Mouse (Mus musculus): ENCODE measurements around the gene Mcam. TPM values are rescaled to one million over a fixed set of nuclear protein-coding genes. Genes with fewer than 3 reads are reported as not detected.

The Mcam gene
- total and polyA plus RNA-seq, 3 experiments = 0.15 to 0.88 TPM; not detected in 1

GRCm38 (mm10) chr9:44094737-44095136 lies 39.5 kb upstream of the Mcam start:
- Histone ChIP-seq H3K9me3 (replicated peaks; ENCODE audit: insufficient read depth, low read length) (no peaks in the 10 kb centered on the region), H3K4me1 (ENCODE audit: control insufficient read depth in 1 of 2, insufficient read depth in 2 of 2, low read length in 2 of 2) (peaks cover 3 to 12% of the 10 kb centered on the region in 2 experiments), H3K36me3 (ENCODE audit: control insufficient read depth in 1 of 2, insufficient read depth in 2 of 2, low read length in 2 of 2) (peaks cover 0 to 10% of the 10 kb centered on the region in 2 experiments; a peak in 2 of 4 replicates), H3K4me3 (ENCODE audit: control insufficient read depth in 1 of 2, insufficient read depth in 1 of 2, low read depth in 2 of 2, low read length in 2 of 2) (no peak overlapping the region), H3K27ac (ENCODE audit: control insufficient read depth, low read depth, low read length) (no peak overlapping the region), H3K9ac (ENCODE audit: control insufficient read depth, low read depth, low read length, poor library complexity, severe bottlenecking) (no peak overlapping the region), H3K79me2 (ENCODE audit: control insufficient read depth, insufficient read depth, low read length, poor library complexity) (no peaks in the 10 kb centered on the region), H3K27me3 (ENCODE audit: control insufficient read depth in 1 of 2, insufficient read depth in 2 of 2, low read length in 2 of 2) (no peaks in the 10 kb centered on the region)
- peak; percentile 65 for DNase-seq (ENCODE audit: low read depth, low spot score)
- no peak for TF ChIP-seq HCFC1 (IDR thresholded peaks at IDR 0.05; ENCODE audit: low read depth, low read length)
- TF ChIP-seq TBP (IDR thresholded peaks at IDR 0.05; ENCODE audit: low read depth, low read length) = no peak
- TF ChIP-seq POLR2A (IDR thresholded peaks at IDR 0.05; ENCODE audit: control insufficient read depth in 1 of 2, insufficient read depth in 1 of 2, low read depth in 1 of 2, low read length in 2 of 2, poor library complexity in 1 of 2) = no peak
- peak; percentile 55 for TF ChIP-seq ETS1 (IDR thresholded peaks at IDR 0.05; ENCODE audit: low read depth, low read length)
- TF ChIP-seq EP300 (IDR thresholded peaks at IDR 0.05; ENCODE audit: low read depth in 1 of 2, low read length in 2 of 2) = peak; percentile 50 to 65; a peak in 3 of 4 replicates
- TF ChIP-seq JUND (IDR thresholded peaks at IDR 0.05; ENCODE audit: low read depth, low read length) = no peak
- peak; percentile 45; the same call in 1 of the 2 replicates for TF ChIP-seq BHLHE40 (IDR thresholded peaks at IDR 0.05; ENCODE audit: borderline replicate concordance, low read depth, low read length)
- TF ChIP-seq GATA1 (IDR thresholded peaks at IDR 0.05; ENCODE audit: low read depth, low read length) = peak; percentile 32; the same call in 1 of the 2 replicates
- no peak; the same call in 1 of the 2 replicates for TF ChIP-seq TAL1 (IDR thresholded peaks at IDR 0.05; ENCODE audit: low read length)
- no peak for TF ChIP-seq SMC3 (IDR thresholded peaks at IDR 0.05; ENCODE audit: low read depth, low read length)
- TF ChIP-seq RCOR1 (IDR thresholded peaks at IDR 0.05; ENCODE audit: low read depth, low read length) = peak; percentile 39; the same call in 1 of the 2 replicates
- no peak for TF ChIP-seq MAX (IDR thresholded peaks at IDR 0.05; ENCODE audit: low read length)
- peak; percentile 52; the same call in 1 of the 2 replicates for TF ChIP-seq TCF12 (IDR thresholded peaks at IDR 0.05; ENCODE audit: low read depth, low read length)
- no peak for TF ChIP-seq KAT2A (conservative IDR thresholded peaks at IDR 0.05; ENCODE audit: low read depth, low read length)
- TF ChIP-seq MAFK (IDR thresholded peaks at IDR 0.05; ENCODE audit: borderline replicate concordance, low read depth, low read length) = no peak

GRCm38 (mm10) chr9:44095781-44096180 lies 38.5 kb upstream of the Mcam start:
- H3K4me3 ChIP-seq (ENCODE audit: control insufficient read depth in 1 of 2, insufficient read depth in 1 of 2, low read depth in 2 of 2, low read length in 2 of 2) = no peak overlapping the region
- no peaks in the 10 kb centered on the region for H3K27me3 ChIP-seq (ENCODE audit: control insufficient read depth in 1 of 2, insufficient read depth in 2 of 2, low read length in 2 of 2)
- H3K9ac ChIP-seq (ENCODE audit: control insufficient read depth, low read depth, low read length, poor library complexity, severe bottlenecking) = no peak overlapping the region
- peaks cover 0 to 10% of the 10 kb centered on the region in 2 experiments; a peak in 2 of 4 replicates for H3K36me3 ChIP-seq (ENCODE audit: control insufficient read depth in 1 of 2, insufficient read depth in 2 of 2, low read length in 2 of 2)
- H3K9me3 ChIP-seq (replicated peaks; ENCODE audit: insufficient read depth, low read length) = no peaks in the 10 kb centered on the region
- H3K4me1 ChIP-seq (ENCODE audit: control insufficient read depth in 1 of 2, insufficient read depth in 2 of 2, low read length in 2 of 2) = peaks cover 3 to 10% of the 10 kb centered on the region in 2 experiments
- TF ChIP-seq ELF1 (IDR thresholded peaks at IDR 0.05; ENCODE audit: low read depth, low read length) (no peak), CHD1 (IDR thresholded peaks at IDR 0.05; ENCODE audit: low read depth, low read length) (no peak)
- no peak overlapping the region for H3K27ac ChIP-seq (ENCODE audit: control insufficient read depth, low read depth, low read length)
- H3K79me2 ChIP-seq (ENCODE audit: control insufficient read depth, insufficient read depth, low read length, poor library complexity) = no peaks in the 10 kb centered on the region
- DNase-seq (ENCODE audit: low read depth, low spot score) = no peak
